Mouse (Mus musculus): ENCODE data around the gene Txnip. TPM values are rescaled to one million over a fixed set of nuclear protein-coding genes. Genes with fewer than 3 reads are reported as not detected.
A peak's percentile ranks its signal among the peaks of the same experiment; 100 is the strongest.

Txnip gene
- polyA plus RNA-seq, 1 experiment from 2014 or later: 48.9 TPM

GRCm38 (mm10) chr3:96555999-96556614, 1.6 kb upstream of the Txnip start:
- H3K27me3 ChIP-seq (ENCODE audit: control insufficient read depth, insufficient read depth, low read length): no peaks in the 10 kb centered on the region
- no peaks in the 10 kb centered on the region; the same call in 1 of the 2 replicates for H3K36me3 ChIP-seq (ENCODE audit: control insufficient read depth, insufficient read depth, low read length)
- no peak overlapping the region for H3K4me2 ChIP-seq (ENCODE audit: low read depth, low read length)
- H3K9ac ChIP-seq (replicated peaks; ENCODE audit: low read depth, low read length): no peak overlapping the region
- H3K4me1 ChIP-seq (ENCODE audit: control insufficient read depth, insufficient read depth, low read length): peaks cover 29% of the 10 kb centered on the region
- ATAC-seq (ENCODE audit: low read depth): no peak
- WGBS: 86% methylated on average over 15 of the region's 15 CpGs
- H3K27ac ChIP-seq (ENCODE audit: low read depth, low read length): peak overlapping the region; percentile 70; the same call in 1 of the 2 replicates
- no peaks in the 10 kb centered on the region for H3K9me3 ChIP-seq (ENCODE audit: control insufficient read depth, low read length)
- no peak overlapping the region for H3K4me3 ChIP-seq (ENCODE audit: low read depth, low read length)

- 12% methylated on average over 22 of the region's 22 CpGs for WGBS
- Histone ChIP-seq H3K27me3 (ENCODE audit: control insufficient read depth, insufficient read depth, low read length) (no peaks in the 10 kb centered on the region), H3K9me3 (ENCODE audit: control insufficient read depth, low read length) (no peaks in the 10 kb centered on the region), H3K4me2 (ENCODE audit: low read depth, low read length) (peak overlapping the region; percentile 79), H3K36me3 (ENCODE audit: control insufficient read depth, insufficient read depth, low read length) (no peaks in the 10 kb centered on the region; the same call in 1 of the 2 replicates), H3K4me1 (ENCODE audit: control insufficient read depth, insufficient read depth, low read length) (peaks cover 32% of the 10 kb centered on the region), H3K4me3 (ENCODE audit: low read depth, low read length) (peak overlapping the region; percentile 73), H3K9ac (replicated peaks; ENCODE audit: low read depth, low read length) (peak overlapping the region; percentile 59), H3K27ac (ENCODE audit: low read depth, low read length) (peak overlapping the region; percentile 75)
- ATAC-seq (ENCODE audit: low read depth): no peak
These were observed 814 bp upstream of the Txnip start for GRCm38 (mm10) chr3:96556651-96557635.

- H3K9ac ChIP-seq (replicated peaks; ENCODE audit: low read depth, low read length): peak overlapping the region; percentile 67
- no peaks in the 10 kb centered on the region for H3K27me3 ChIP-seq (ENCODE audit: control insufficient read depth, insufficient read depth, low read length)
- peak overlapping the region; percentile 73 for H3K4me3 ChIP-seq (ENCODE audit: low read depth, low read length)
- peaks cover 32% of the 10 kb centered on the region for H3K4me1 ChIP-seq (ENCODE audit: control insufficient read depth, insufficient read depth, low read length)
- H3K36me3 ChIP-seq (ENCODE audit: control insufficient read depth, insufficient read depth, low read length): no peaks in the 10 kb centered on the region; the same call in 1 of the 2 replicates
- H3K9me3 ChIP-seq (ENCODE audit: control insufficient read depth, low read length): no peaks in the 10 kb centered on the region
- 1% methylated on average over 17 of the region's 17 CpGs for WGBS
- H3K4me2 ChIP-seq (ENCODE audit: low read depth, low read length): peak overlapping the region; percentile 79
- 0 out of 2 replicates have a peak, but pooled peaks have one; percentile 13 for ATAC-seq (ENCODE audit: low read depth)
- H3K27ac ChIP-seq (ENCODE audit: low read depth, low read length): peak overlapping the region; percentile 52
These were observed 402 bp downstream of the Txnip start for GRCm38 (mm10) chr3:96558159-96558558.

GRCm38 (mm10) chr3:96558668-96559196, 975 bp downstream of the Txnip start:
- H3K9me3 ChIP-seq (ENCODE audit: control insufficient read depth, low read length): no peaks in the 10 kb centered on the region
- WGBS: 33% methylated on average over 10 of the region's 10 CpGs
- peaks cover 32% of the 10 kb centered on the region for H3K4me1 ChIP-seq (ENCODE audit: control insufficient read depth, insufficient read depth, low read length)
- no peak for ATAC-seq (ENCODE audit: low read depth)
- H3K27me3 ChIP-seq (ENCODE audit: control insufficient read depth, insufficient read depth, low read length): no peaks in the 10 kb centered on the region
- H3K36me3 ChIP-seq (ENCODE audit: control insufficient read depth, insufficient read depth, low read length): no peaks in the 10 kb centered on the region; the same call in 1 of the 2 replicates
- H3K4me2 ChIP-seq (ENCODE audit: low read depth, low read length): peak overlapping the region; percentile 79
- peak overlapping the region; percentile 52; the same call in 1 of the 2 replicates for H3K27ac ChIP-seq (ENCODE audit: low read depth, low read length)
- peak overlapping the region; percentile 67 for H3K9ac ChIP-seq (replicated peaks; ENCODE audit: low read depth, low read length)
- H3K4me3 ChIP-seq (ENCODE audit: low read depth, low read length): peak overlapping the region; percentile 73

- Histone ChIP-seq H3K9ac (replicated peaks; ENCODE audit: low read depth, low read length) (peak overlapping the region; percentile 32), H3K27ac (ENCODE audit: low read depth, low read length) (no peak overlapping the region), H3K9me3 (ENCODE audit: control insufficient read depth, low read length) (no peaks in the 10 kb centered on the region), H3K36me3 (ENCODE audit: control insufficient read depth, insufficient read depth, low read length) (no peaks in the 10 kb centered on the region; the same call in 1 of the 2 replicates), H3K4me3 (ENCODE audit: low read depth, low read length) (peak overlapping the region; percentile 73), H3K4me2 (ENCODE audit: low read depth, low read length) (peak overlapping the region; percentile 79), H3K4me1 (ENCODE audit: control insufficient read depth, insufficient read depth, low read length) (peaks cover 32% of the 10 kb centered on the region), H3K27me3 (ENCODE audit: control insufficient read depth, insufficient read depth, low read length) (no peaks in the 10 kb centered on the region)
- no peak for ATAC-seq (ENCODE audit: low read depth)
- 81% methylated on average over 12 of the region's 12 CpGs for WGBS
These were observed 1.7 kb downstream of the Txnip start for GRCm38 (mm10) chr3:96559398-96559910.

GRCm38 (mm10) chr3:96559911-96560850, 2.4 kb downstream of the Txnip start:
- Histone ChIP-seq H3K4me2 (ENCODE audit: low read depth, low read length) (peak overlapping the region; percentile 79), H3K9ac (replicated peaks; ENCODE audit: low read depth, low read length) (peak overlapping the region; percentile 32; the same call in 1 of the 2 replicates), H3K4me1 (ENCODE audit: control insufficient read depth, insufficient read depth, low read length) (peaks cover 32% of the 10 kb centered on the region), H3K4me3 (ENCODE audit: low read depth, low read length) (peak overlapping the region; percentile 73), H3K9me3 (ENCODE audit: control insufficient read depth, low read length) (no peaks in the 10 kb centered on the region), H3K27me3 (ENCODE audit: control insufficient read depth, insufficient read depth, low read length) (no peaks in the 10 kb centered on the region), H3K36me3 (ENCODE audit: control insufficient read depth, insufficient read depth, low read length) (no peaks in the 10 kb centered on the region; the same call in 1 of the 2 replicates), H3K27ac (ENCODE audit: low read depth, low read length) (no peak overlapping the region)
- no peak for ATAC-seq (ENCODE audit: low read depth)
- 88% methylated on average over 23 of the region's 23 CpGs for WGBS

- no peak for ATAC-seq (ENCODE audit: low read depth)
- Histone ChIP-seq H3K36me3 (ENCODE audit: control insufficient read depth, insufficient read depth, low read length) (no peaks in the 10 kb centered on the region; the same call in 1 of the 2 replicates), H3K27me3 (ENCODE audit: control insufficient read depth, insufficient read depth, low read length) (no peaks in the 10 kb centered on the region), H3K9ac (replicated peaks; ENCODE audit: low read depth, low read length) (no peak overlapping the region), H3K9me3 (ENCODE audit: control insufficient read depth, low read length) (no peaks in the 10 kb centered on the region), H3K4me1 (ENCODE audit: control insufficient read depth, insufficient read depth, low read length) (peaks cover 28% of the 10 kb centered on the region), H3K4me3 (ENCODE audit: low read depth, low read length) (peak overlapping the region; percentile 73), H3K4me2 (ENCODE audit: low read depth, low read length) (peak overlapping the region; percentile 79), H3K27ac (ENCODE audit: low read depth, low read length) (no peak overlapping the region)
- 72% methylated on average over 9 of the region's 9 CpGs for WGBS
These were observed 3.3 kb downstream of the Txnip start for GRCm38 (mm10) chr3:96560881-96561668.

Data from neural tube, embryonic 14.5 days (tissue).